Mouse (Mus musculus): ENCODE measurements around the gene Swi5.

DNA sequence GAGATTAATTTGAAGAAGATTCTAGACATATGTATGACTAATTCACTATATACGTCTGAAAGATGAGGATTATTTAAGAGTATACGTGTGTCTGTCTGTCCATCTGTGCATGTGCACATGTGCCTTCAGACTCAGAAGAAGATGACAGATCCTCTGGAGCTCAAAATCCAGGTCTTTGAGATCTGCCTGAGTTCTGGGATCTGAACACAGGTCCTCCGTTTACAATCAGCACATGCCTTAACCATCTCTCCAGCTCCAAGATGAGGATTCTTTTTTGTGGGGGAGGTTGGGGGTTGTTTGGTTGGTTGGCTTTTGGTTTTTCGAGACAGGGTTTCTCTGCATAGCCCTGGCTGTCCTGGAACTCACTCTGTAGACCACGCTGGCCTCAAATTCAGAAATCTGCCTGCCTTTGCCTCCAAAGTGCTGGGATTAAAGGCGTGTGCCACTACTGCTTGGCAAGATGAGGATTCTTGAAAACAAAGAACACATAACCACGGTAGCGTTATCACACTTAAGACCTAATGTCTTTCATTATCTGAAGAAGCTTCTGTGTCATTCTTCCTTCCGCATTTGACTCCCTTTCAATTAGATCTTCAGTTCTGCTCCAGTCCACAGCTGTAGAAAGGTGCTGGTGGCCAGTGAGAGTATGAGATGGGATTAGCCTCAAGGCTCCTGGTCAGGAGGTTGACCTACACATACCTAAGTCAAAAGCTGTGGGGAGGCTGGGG, 49.0 kb downstream of the Swi5 start:
- TF ChIP-seq MAFK (IDR thresholded peaks at IDR 0.05; ENCODE audit: insufficient read depth, low read depth, low read length) (no peak), HCFC1 (IDR thresholded peaks at IDR 0.05; ENCODE audit: borderline replicate concordance, insufficient read depth, low read length) (no peak), CHD2 (IDR thresholded peaks at IDR 0.05; ENCODE audit: low read depth, low read length) (no peak), ZNF384 (IDR thresholded peaks at IDR 0.05; ENCODE audit: low read depth, low read length) (no peak)

Data from ES-E14 (cell line).